Mouse (Mus musculus) ES-E14 (cell line): ENCODE data around the gene Olfr616. TPM values are rescaled to one million over a fixed set of nuclear protein-coding genes. Genes with fewer than 3 reads are reported as not detected.

ENCODE experiments used
- total RNA-seq: library from RNA; depleted of rRNA; stranded (reverse); fragments of 300-350 nt; gene quantifications from 2 replicates; pipeline ENCODE4 v1.2.3, GENCODE M21; 2012; rRNA removed

Gene Olfr616
- total RNA-seq, 1 experiment: not detected

Other genes with a start within 250 kb of the Olfr616 start
- gene Olfr598, start 245.6 kb downstream of the Olfr616 start, total RNA-seq: not detected in 2 replicates
- gene Olfr599, start 233.2 kb downstream of the Olfr616 start, total RNA-seq: not detected in 2 replicates
- not detected in 2 replicates for gene Olfr600, start 219.5 kb downstream of the Olfr616 start, total RNA-seq
- not detected in 2 replicates for gene Olfr601, start 206.5 kb downstream of the Olfr616 start, total RNA-seq
- not detected in 2 replicates for gene Olfr603, start 183.0 kb downstream of the Olfr616 start, total RNA-seq
- gene Usp17lc, start 154.1 kb downstream of the Olfr616 start, total RNA-seq: 3.7 and 6.4 TPM in 2 replicates
- gene Olfr605, start 123.7 kb downstream of the Olfr616 start, total RNA-seq: not detected in 2 replicates
- not detected in 2 replicates for gene Olfr606, start 120.1 kb downstream of the Olfr616 start, total RNA-seq
- not detected in 2 replicates for gene Olfr607, start 105.0 kb downstream of the Olfr616 start, total RNA-seq
- not detected in 2 replicates for gene Olfr608, start 99.3 kb downstream of the Olfr616 start, total RNA-seq
- not detected in 2 replicates for gene Olfr609, start 71.1 kb downstream of the Olfr616 start, total RNA-seq
- not detected in 2 replicates for gene Olfr610, start 57.0 kb downstream of the Olfr616 start, total RNA-seq
- gene Olfr611, start 48.3 kb downstream of the Olfr616 start, total RNA-seq: not detected in 2 replicates
- gene Olfr612, start 26.4 kb downstream of the Olfr616 start, total RNA-seq: not detected in 2 replicates
- not detected in 2 replicates for gene Olfr613, start 21.1 kb downstream of the Olfr616 start, total RNA-seq
- not detected in 2 replicates for gene Olfr615, start 13.1 kb downstream of the Olfr616 start, total RNA-seq
- not detected in 2 replicates for gene Olfr617, start 3.9 kb upstream of the Olfr616 start, total RNA-seq
- gene Olfr618, start 21.0 kb upstream of the Olfr616 start, total RNA-seq: not detected in 2 replicates
- not detected in 2 replicates for gene Olfr619, start 31.4 kb upstream of the Olfr616 start, total RNA-seq
- not detected in 2 replicates for gene Olfr620, start 43.4 kb upstream of the Olfr616 start, total RNA-seq
- not detected in 2 replicates for gene Olfr622, start 73.6 kb upstream of the Olfr616 start, total RNA-seq
- not detected in 2 replicates for gene Olfr623, start 94.6 kb upstream of the Olfr616 start, total RNA-seq
- gene Olfr624, start 102.0 kb upstream of the Olfr616 start, total RNA-seq: 0.04 TPM in 1 of 2 replicates, not detected in the other
- not detected in 2 replicates for gene Olfr625-ps1, start 113.6 kb upstream of the Olfr616 start, total RNA-seq
- not detected in 2 replicates for gene Olfr243, start 145.5 kb upstream of the Olfr616 start, total RNA-seq
- gene Olfr628, start 161.2 kb upstream of the Olfr616 start, total RNA-seq: not detected in 2 replicates
- not detected in 2 replicates for gene Olfr629, start 175.8 kb upstream of the Olfr616 start, total RNA-seq
- gene Olfr630, start 188.2 kb upstream of the Olfr616 start, total RNA-seq: not detected in 2 replicates
- gene Olfr69, start 202.5 kb upstream of the Olfr616 start, total RNA-seq: not detected in 2 replicates
- gene Olfr68, start 210.6 kb upstream of the Olfr616 start, total RNA-seq: not detected in 2 replicates
- gene Olfr67, start 222.7 kb upstream of the Olfr616 start, total RNA-seq: not detected in 2 replicates
- gene Hbb-bt, start 244.9 kb upstream of the Olfr616 start, total RNA-seq: not detected in 2 replicates